Mouse (Mus musculus) neural tube, embryonic 14.5 days (tissue): ENCODE results near the gene Gm48551. TPM values are rescaled to one million over a fixed set of nuclear protein-coding genes. Genes with fewer than 3 reads are reported as not detected.
A peak's percentile ranks its signal among the peaks of the same experiment; 100 is the strongest.

ENCODE experiments used
- ATAC-seq: fragments of 200-750 bp; cut with Nextera tagmentation; 2 replicates; pipeline ENCODE4 v1.8.0; 2017; ENCODE audit warnings: low read depth, mild to moderate bottlenecking, moderate TSS enrichment, moderate library complexity
- H3K27ac ChIP-seq: fragments of 300-500 bp; sonication (generic); 2 replicates; pipeline ENCODE4 v1.5.1; 2014; ENCODE audit warnings: low read depth, mild to moderate bottlenecking, control low read depth, low read length, moderate library complexity, mixed read lengths
- H3K27me3 ChIP-seq: fragments of 300-500 bp; sonication (generic); 2 replicates; pipeline ENCODE4 v1.6.1; 2014; ENCODE audit warnings: low read length; ENCODE audit not compliant: control insufficient read depth, insufficient read depth
- H3K36me3 ChIP-seq: fragments of 300-500 bp; sonication (generic); 2 replicates; pipeline ENCODE4 v1.6.1; 2014; ENCODE audit warnings: low read length, mixed read lengths; ENCODE audit not compliant: control insufficient read depth, insufficient read depth
- H3K4me1 ChIP-seq: fragments of 300-500 bp; sonication (generic); 2 replicates; pipeline ENCODE4 v1.6.1; 2014; ENCODE audit warnings: low read length; ENCODE audit not compliant: control insufficient read depth, insufficient read depth
- H3K4me2 ChIP-seq: fragments of 300-500 bp; sonication (generic); 2 replicates; pipeline ENCODE4 v1.6.1; 2014; ENCODE audit warnings: mild to moderate bottlenecking, low read depth, low read length, control low read depth
- H3K4me3 ChIP-seq: fragments of 300-500 bp; sonication (generic); 2 replicates; pipeline ENCODE4 v1.5.1; 2014; ENCODE audit warnings: low read depth, low read length, control low read depth, mixed read lengths
- H3K9ac ChIP-seq: fragments of 300-500 bp; sonication (generic); replicated peaks from 2 replicates; pipeline ENCODE4 v1.6.1; 2014; ENCODE audit warnings: low read depth, mild to moderate bottlenecking, control low read depth, low read length, mixed read lengths
- H3K9me3 ChIP-seq: fragments of 300-500 bp; sonication (generic); 2 replicates; pipeline ENCODE4 v1.6.1; 2016; ENCODE audit warnings: low read length; ENCODE audit not compliant: control insufficient read depth
- WGBS: fragments of 180-500 bp; shearing (Covaris S2); extraction: QIAGEN DNeasy Blood & Tissue Kit; methylation state at CpG from one replicate; pipeline ENCODE4 v1.1.7; 2014; 5-methylcytosine and 5-hydroxymethylcytosine counted together
- polyA plus RNA-seq: library from polyadenylated mRNA; unstranded; fragments of >200 nt; fragmentation: Nextera tagmentation; extraction: Ambion mirVana; gene quantifications from 2 replicates; pipeline ENCODE4 v1.2.1, GENCODE M21; 2014

The Gm48551 gene
- polyA plus RNA-seq, 1 experiment from 2014 or later: 6.3 TPM

DNA sequence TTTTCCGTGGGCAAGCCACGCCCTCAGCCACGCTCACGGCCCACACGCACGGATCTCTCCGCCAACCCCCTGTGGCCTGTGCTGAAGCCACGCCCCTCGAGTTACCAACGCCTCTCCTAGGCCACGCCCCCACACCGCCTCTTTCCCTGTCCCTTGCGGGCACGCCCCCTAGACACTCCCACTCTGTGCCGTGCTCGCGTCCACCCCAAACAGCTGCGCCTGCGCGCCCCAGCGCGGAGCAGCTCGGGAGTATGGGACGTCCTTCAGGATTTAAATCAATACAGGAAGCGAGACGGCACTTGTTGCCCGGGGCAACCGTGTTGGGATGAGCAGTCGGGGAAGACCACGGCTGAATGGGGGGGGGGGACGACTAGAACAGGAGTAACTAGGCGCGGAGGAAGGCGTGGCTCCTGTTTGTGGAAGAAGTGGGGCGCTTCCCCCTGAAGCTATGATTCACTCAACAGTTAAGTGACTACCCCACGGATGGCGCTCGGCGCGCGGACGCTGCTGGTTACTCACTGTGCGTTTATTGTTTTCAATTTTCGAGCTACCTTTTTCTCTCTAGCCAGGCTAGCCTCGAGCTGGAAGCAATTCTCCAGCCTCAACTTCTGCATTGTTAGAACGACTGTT, 5.6 kb upstream of the Gm48551 start:
- WGBS: 1% methylated on average over 46 of the region's 46 CpGs
- H3K27me3 ChIP-seq: no peaks in the 10 kb centered on the region
- ATAC-seq: peak; percentile 95

DNA sequence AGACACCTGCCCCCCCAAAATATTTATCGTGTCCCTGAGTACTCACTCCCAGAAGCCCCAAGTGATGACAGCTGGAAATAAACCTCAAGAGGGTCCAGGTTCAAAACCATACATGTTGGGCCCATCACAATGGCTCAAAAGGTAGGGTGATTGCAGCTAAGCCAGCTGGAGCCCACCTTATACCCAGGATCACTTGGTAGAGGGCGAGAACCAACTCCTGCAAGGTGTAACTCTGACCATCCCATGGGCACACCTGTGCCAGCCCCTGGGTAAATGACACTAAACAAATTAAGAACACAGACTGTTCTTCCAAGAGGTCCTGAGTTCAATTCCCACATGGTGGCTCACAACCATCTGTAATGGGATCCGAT, 5.1 kb upstream of the Gm48551 start:
- Histone ChIP-seq H3K9ac (no peak overlapping the region; the same call in 1 of the 2 replicates), H3K4me3 (peak overlapping the region; percentile 75), H3K27me3 (no peaks in the 10 kb centered on the region), H3K36me3 (peaks cover under 1% of the 10 kb centered on the region; the same call in 1 of the 2 replicates), H3K27ac (peak overlapping the region; percentile 70; the same call in 1 of the 2 replicates), H3K4me2 (peak overlapping the region; percentile 52), H3K4me1 (peaks cover 21% of the 10 kb centered on the region), H3K9me3 (no peaks in the 10 kb centered on the region)
- WGBS: 57% methylated on average over 3 of the region's 3 CpGs
- peak; percentile 3 for ATAC-seq

More for the DNA sequence above, 5.6 kb upstream of the Gm48551 start:
- Histone ChIP-seq H3K27ac (peak overlapping the region; percentile 79), H3K4me3 (peak overlapping the region; percentile 75), H3K4me2 (peak overlapping the region; percentile 52), H3K9ac (peak overlapping the region; percentile 79), H3K4me1 (peaks cover 21% of the 10 kb centered on the region), H3K9me3 (no peaks in the 10 kb centered on the region), H3K36me3 (peaks cover 4% of the 10 kb centered on the region; the same call in 1 of the 2 replicates)

DNA sequence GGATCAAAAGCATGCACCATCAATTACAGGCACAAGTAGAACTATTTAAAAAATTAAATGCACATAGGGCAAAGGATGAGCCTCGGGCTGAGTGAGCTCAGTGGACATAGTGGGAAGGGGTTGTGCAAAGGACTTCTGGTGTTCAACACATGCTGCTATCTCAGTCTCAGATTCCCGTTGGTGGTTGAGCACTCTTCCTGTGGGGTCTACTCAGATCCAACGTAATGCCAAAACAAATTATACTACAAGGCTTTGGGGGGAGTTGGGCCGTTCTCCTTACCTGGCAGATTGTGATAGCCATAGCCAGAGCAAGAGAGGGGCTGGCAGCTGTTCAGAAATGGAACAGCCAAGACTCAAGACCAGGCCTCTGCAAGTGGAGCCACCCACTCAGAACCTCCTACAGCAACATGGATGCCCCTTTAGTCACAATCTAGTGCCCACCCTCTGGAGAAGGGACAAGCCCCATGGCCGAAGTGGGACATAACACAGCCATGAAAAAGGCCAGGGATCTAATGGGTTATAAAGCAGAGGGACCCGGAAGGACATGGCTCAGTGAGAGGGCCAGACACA, 4.4 kb upstream of the Gm48551 start:
- Histone ChIP-seq H3K9ac (no peak overlapping the region), H3K4me2 (no peak overlapping the region), H3K27ac (no peak overlapping the region), H3K36me3 (no peaks in the 10 kb centered on the region), H3K4me1 (peaks cover 23% of the 10 kb centered on the region), H3K4me3 (no peak overlapping the region), H3K27me3 (no peaks in the 10 kb centered on the region), H3K9me3 (no peaks in the 10 kb centered on the region)
- 92% methylated on average over 6 of the region's 6 CpGs for WGBS
- no peak for ATAC-seq

DNA sequence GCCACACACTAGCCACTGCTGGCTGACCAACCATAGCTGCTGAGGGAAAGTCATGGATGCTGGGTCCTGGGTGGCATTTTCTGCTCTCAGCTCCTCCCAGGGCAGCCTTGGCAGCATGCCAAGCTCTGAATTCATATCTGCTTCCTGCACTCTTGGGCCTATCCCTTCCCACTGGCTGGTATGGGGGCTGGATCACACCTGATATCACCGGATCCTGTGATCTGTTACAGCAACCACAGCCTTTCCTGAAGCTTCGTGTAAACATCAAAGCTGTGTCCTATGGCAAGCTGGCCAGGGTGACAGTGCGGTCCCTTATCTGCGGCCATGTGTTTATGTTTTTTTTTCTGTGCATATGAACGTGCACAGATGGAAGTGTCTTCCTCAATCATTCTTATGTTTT, 2.2 kb upstream of the Gm48551 start:
- no peak overlapping the region for H3K4me2 ChIP-seq
- no peak overlapping the region for H3K4me3 ChIP-seq
- no peak for ATAC-seq
- H3K27me3 ChIP-seq: no peaks in the 10 kb centered on the region
- no peak overlapping the region for H3K27ac ChIP-seq
- H3K36me3 ChIP-seq: peaks cover 6% of the 10 kb centered on the region
- H3K9me3 ChIP-seq: no peaks in the 10 kb centered on the region
- H3K4me1 ChIP-seq: peaks cover 15% of the 10 kb centered on the region
- H3K9ac ChIP-seq: no peak overlapping the region
- WGBS: 82% methylated on average over 5 of the region's 5 CpGs

DNA sequence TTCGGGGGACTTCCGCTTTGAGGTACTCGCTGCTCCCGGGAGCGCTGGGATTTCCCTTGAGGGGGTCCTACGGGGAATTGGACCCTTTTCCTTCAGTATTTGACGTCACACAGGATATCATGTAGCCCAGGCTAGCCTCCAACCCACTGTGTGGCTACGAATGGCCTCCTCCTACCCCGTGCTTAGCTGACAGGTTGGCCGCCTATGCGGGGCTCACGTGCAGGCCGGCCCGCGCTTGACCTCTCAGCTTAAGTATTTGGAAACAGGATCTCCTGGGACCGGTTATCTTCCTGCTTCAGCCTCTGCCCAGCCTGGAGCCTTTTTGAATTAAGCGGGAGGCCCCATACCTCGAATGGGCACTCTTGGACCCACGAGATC, 328 bp downstream of the Gm48551 start:
- Histone ChIP-seq H3K9me3 (no peaks in the 10 kb centered on the region), H3K27me3 (no peaks in the 10 kb centered on the region), H3K36me3 (peaks cover 21% of the 10 kb centered on the region), H3K27ac (peak overlapping the region; percentile 84), H3K9ac (peak overlapping the region; percentile 82), H3K4me1 (peaks cover 8% of the 10 kb centered on the region), H3K4me2 (peak overlapping the region; percentile 91), H3K4me3 (peak overlapping the region; percentile 93)
- WGBS: 1% methylated on average over 19 of the region's 19 CpGs
- peak; percentile 22 for ATAC-seq

DNA sequence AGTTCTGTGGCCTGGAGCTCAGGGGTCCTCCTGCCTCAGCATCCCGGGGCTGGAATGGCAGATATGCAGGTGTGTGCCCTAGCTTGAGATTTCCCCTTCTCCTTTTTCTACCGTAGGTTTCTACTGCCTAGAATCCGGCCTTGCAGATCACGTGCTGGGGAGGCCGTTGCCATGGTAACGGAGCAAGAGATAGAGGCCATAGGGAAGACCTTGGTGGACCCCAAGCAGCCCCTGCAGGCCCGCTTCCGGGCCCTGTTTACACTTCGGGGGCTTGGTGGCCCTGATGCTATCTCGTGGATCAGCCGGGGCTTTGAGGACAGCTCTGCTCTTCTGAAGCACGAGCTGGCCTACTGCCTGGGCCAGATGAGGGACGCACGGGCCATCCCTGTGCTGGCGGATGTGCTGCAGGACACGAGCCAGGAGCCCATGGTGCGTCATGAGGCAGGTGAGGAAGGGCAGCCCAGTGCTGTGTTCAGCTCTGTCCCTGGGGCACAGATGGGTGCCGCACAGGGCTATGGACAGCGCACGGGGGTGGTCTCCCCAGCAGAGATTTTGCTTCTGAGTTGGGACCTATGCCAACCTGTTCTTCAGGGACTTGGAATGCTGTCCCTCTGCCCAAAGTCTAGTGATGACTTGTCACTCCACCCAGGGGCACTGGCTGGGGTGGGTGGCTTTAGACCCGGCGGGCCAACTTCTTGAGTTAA, 1.5 kb downstream of the Gm48551 start:
- Histone ChIP-seq H3K4me3 (peak overlapping the region; percentile 93; the same call in 1 of the 2 replicates), H3K9me3 (no peaks in the 10 kb centered on the region), H3K9ac (no peak overlapping the region), H3K27ac (no peak overlapping the region), H3K4me2 (peak overlapping the region; percentile 91), H3K4me1 (peaks cover 14% of the 10 kb centered on the region), H3K27me3 (no peaks in the 10 kb centered on the region), H3K36me3 (peaks cover 21% of the 10 kb centered on the region)
- 89% methylated on average over 22 of the region's 22 CpGs for WGBS
- ATAC-seq: no peak

DNA sequence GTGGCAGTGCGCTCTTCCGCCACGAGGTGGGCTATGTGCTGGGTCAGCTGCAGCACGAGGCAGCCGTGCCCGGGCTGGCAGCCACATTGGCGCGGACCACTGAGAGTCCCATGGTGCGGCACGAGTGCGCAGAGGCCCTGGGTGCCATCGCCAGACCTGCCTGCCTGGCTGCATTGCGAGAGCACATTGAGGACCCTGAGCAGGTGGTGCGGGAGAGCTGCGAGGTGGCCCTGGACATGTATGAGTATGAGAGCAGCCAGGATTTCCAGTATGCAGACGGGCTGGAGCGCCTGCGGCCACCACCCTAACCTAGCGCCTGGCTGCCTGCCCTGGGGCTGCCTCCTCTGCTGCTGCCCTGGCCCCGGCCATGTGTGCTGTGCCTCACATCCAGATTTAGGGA, 3.5 kb downstream of the Gm48551 start:
- Histone ChIP-seq H3K4me1 (peaks cover 14% of the 10 kb centered on the region), H3K4me3 (no peak overlapping the region), H3K9me3 (no peaks in the 10 kb centered on the region), H3K4me2 (no peak overlapping the region), H3K27ac (no peak overlapping the region), H3K27me3 (no peaks in the 10 kb centered on the region), H3K9ac (no peak overlapping the region), H3K36me3 (peaks cover 21% of the 10 kb centered on the region)
- WGBS: 95% methylated on average over 20 of the region's 20 CpGs
- no peak for ATAC-seq

DNA sequence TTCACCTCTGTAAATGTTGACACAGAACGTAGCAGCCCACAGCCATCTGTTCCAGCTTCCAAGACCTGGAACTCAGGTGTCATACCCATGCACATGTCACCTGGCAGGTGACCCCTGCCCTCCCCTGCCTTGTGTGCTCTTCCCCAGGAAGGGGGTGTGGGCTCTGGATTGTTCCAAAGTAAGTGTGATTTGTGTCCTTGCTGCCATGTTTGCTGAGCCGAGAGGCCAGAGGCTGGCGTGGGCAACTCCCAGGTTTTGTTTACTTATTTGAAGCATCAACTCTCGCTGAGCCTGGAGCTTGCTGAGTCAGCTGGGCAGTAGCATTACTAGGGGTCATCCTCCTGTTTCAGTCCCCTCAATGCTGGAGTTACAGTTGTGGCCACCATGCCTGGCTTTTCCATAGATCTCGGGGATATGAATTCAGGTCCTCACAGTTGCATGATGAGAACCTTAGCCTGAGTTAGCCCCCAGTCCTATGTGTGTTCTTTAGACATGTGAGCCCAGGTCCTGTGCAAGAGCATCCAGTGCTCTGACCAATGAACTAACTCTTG, 4.3 kb downstream of the Gm48551 start, which contains the start of gene Gm48552:
Gene Gm48552, plus strand, starts transcription at position 501 of the 551 bp plus-strand sequence.
- H3K9ac ChIP-seq: no peak within 1 kb of the TSS
- ATAC-seq: no peak
- peaks cover 16% of the 10 kb centered on the region for H3K4me1 ChIP-seq
- no peaks in the 10 kb centered on the region for H3K27me3 ChIP-seq
- H3K9me3 ChIP-seq: no peaks in the 10 kb centered on the region
- peaks cover 21% of the 10 kb centered on the region for H3K36me3 ChIP-seq
- H3K4me2 ChIP-seq: no peak within 1 kb of the TSS
- no peak within 1 kb of the TSS for H3K4me3 ChIP-seq
- H3K27ac ChIP-seq: no peak within 1 kb of the TSS
- 87% methylated on average over 5 of the region's 5 CpGs for WGBS

DNA sequence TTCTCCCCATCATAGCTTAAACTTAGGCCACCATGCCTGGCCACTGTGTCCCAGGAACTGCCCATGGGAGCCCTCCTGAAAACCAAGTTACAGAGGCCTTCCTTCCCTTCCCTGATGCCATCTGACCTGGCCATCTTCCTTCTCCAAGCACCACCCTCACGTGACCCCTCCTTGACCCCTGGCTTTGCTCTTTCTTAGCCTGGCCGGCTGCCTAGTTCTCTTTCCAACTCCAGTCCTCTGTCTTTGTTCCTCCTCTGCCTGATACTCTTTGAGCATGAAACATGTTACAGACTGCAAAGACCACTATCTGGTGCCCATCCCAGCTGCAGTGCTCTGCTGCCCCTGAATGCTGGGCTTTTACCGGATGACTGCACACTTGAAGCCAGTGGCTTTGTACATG, 5.1 kb downstream of the Gm48551 start:
- 58% methylated on average over 3 of the region's 3 CpGs for WGBS
- no peak overlapping the region for H3K4me3 ChIP-seq
- H3K36me3 ChIP-seq: peaks cover 21% of the 10 kb centered on the region
- H3K9me3 ChIP-seq: no peaks in the 10 kb centered on the region
- H3K9ac ChIP-seq: no peak overlapping the region
- no peak for ATAC-seq
- no peak overlapping the region for H3K4me2 ChIP-seq
- H3K4me1 ChIP-seq: peaks cover 21% of the 10 kb centered on the region
- H3K27ac ChIP-seq: no peak overlapping the region
- no peaks in the 10 kb centered on the region for H3K27me3 ChIP-seq
